Mouse (Mus musculus) heart, embryonic 13.5 days (tissue): ENCODE results near the gene Klf6. TPM values are rescaled to one million over a fixed set of nuclear protein-coding genes. Genes with fewer than 3 reads are reported as not detected.

ENCODE experiments used
- ATAC-seq: fragments of 200-750 bp; cut with Nextera tagmentation; 2 replicates; pipeline ENCODE4 v1.8.0; 2017; ENCODE audit warnings: moderate TSS enrichment; ENCODE audit not compliant: insufficient number of reproducible peaks, low FRiP score, low TSS enrichment; ENCODE audit errors: extremely low read depth
- H3K27ac ChIP-seq: fragments of 300-500 bp; sonication (generic); replicated peaks from 2 replicates; pipeline ENCODE4 v1.5.1; 2015; ENCODE audit warnings: moderate library complexity, mild to moderate bottlenecking, inconsistent platforms
- H3K27me3 ChIP-seq: fragments of 300-500 bp; sonication (generic); replicated peaks from 2 replicates; pipeline ENCODE4 v1.6.1; 2015; ENCODE audit warnings: mild to moderate bottlenecking, inconsistent platforms
- H3K36me3 ChIP-seq: fragments of 300-500 bp; sonication (generic); 2 replicates; pipeline ENCODE4 v1.6.1; 2015; ENCODE audit warnings: mild to moderate bottlenecking, inconsistent platforms
- H3K4me1 ChIP-seq: fragments of 300-500 bp; sonication (generic); 2 replicates; pipeline ENCODE4 v1.6.1; 2015; ENCODE audit warnings: inconsistent platforms
- H3K4me2 ChIP-seq: fragments of 300-500 bp; sonication (generic); 2 replicates; pipeline ENCODE4 v1.6.1; 2015; ENCODE audit warnings: inconsistent platforms, mild to moderate bottlenecking, moderate library complexity
- H3K4me3 ChIP-seq: fragments of 300-500 bp; sonication (generic); 2 replicates; pipeline ENCODE4 v1.5.1; 2015; ENCODE audit warnings: moderate library complexity, mild to moderate bottlenecking, inconsistent platforms
- H3K9ac ChIP-seq: fragments of 300-500 bp; sonication (generic); 2 replicates; pipeline ENCODE4 v1.6.1; 2015; ENCODE audit warnings: inconsistent platforms, mild to moderate bottlenecking, moderate library complexity
- H3K9me3 ChIP-seq: fragments of 300-500 bp; sonication (generic); 2 replicates; pipeline ENCODE4 v1.6.1; 2016; ENCODE audit warnings: inconsistent platforms
- WGBS: fragments of 180-500 bp; shearing (Covaris S2); methylation state at CpG from one replicate; pipeline ENCODE4 v1.1.7; 2015; ENCODE audit warnings: mixed read lengths; 5-methylcytosine and 5-hydroxymethylcytosine counted together
- polyA plus RNA-seq: library from polyadenylated mRNA; unstranded; fragments of >200 nt; fragmentation: Nextera tagmentation; extraction: Ambion mirVana; gene quantifications from 2 replicates; pipeline ENCODE4 v1.2.1, GENCODE M21; 2015

Gene Klf6
- 63.8 and 64.3 TPM in 2 replicates for polyA plus RNA-seq

DNA sequence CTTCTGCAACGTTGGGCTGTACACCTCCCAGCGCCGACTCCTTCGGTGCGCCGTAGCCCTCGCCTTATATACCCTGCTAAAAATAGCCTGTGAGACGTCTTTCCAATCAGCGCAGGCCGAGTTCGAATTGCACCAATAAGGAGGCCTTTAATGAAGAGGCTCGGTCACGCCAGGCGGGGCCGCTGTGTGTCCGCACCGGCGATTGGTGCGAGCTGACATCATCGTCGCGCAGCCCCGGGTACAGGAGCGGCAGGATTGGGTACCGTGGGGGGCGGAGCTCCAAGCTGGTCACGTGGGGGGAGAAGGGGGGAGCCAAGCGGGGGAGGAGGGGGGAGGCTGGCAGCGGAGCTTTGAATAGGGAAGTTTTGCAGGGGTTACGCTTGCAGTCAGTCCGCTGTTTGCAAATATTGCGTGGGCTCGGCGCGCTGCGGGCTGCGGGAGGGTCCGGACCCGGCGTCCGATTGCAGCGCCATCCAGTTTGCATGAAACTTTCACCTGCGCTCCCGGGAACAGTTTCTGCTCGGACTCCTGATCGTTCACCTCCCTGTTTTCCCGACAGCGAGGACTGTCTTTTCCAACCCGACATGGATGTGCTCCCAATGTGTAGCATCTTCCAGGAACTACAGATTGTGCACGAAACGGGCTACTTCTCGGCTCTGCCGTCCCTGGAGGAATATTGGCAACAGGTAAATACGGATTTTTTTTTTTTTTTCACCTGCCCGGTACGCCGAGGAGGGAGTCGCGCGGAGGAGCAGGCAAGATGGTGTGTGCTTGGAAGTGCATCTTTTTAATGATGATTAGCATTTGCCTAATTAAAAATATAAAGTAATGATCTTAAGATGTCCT, at the start of gene Klf6:
Gene Klf6 (plus strand): TSS at position 326 of the 846 bp plus-strand sequence.
- H3K27ac ChIP-seq, result peak within 1 kb of the TSS; percentile 99
- ATAC-seq, result peak; percentile 96
- no peaks in the 10 kb centered on the region for H3K27me3 ChIP-seq
- H3K4me1 ChIP-seq, result peaks cover 28% of the 10 kb centered on the region
- peak within 1 kb of the TSS; percentile 82 for H3K4me2 ChIP-seq
- peak within 1 kb of the TSS; percentile 98 for H3K9ac ChIP-seq
- H3K9me3 ChIP-seq, result no peaks in the 10 kb centered on the region
- peaks cover 18% of the 10 kb centered on the region for H3K36me3 ChIP-seq
- peak within 1 kb of the TSS; percentile 81 for H3K4me3 ChIP-seq
- WGBS, result under 1% methylated on average over 56 of the region's 60 CpGs

DNA sequence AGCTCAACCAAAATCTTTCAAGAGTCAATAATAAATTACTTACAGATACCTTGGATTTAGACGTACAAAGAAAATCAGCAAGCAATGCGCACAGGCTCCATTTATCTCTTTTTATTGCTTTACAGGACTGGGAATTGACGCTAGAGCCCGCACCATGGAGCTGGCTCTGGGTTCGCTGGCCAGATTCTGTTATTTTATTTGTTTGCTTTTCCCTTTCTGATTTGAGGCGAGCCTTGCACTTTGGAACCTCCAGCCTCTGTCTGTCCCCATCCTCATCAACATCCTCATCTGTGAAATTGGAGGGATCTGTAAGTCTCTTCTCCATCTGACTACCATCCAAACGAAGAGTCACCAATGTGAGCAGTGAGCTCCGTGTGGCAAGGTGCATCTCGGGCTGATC, 47.8 kb upstream of the Klf6 start:
- H3K9ac ChIP-seq, result no peak overlapping the region
- no peaks in the 10 kb centered on the region for H3K4me1 ChIP-seq
- no peak overlapping the region for H3K4me2 ChIP-seq
- H3K27ac ChIP-seq, result no peak overlapping the region
- H3K4me3 ChIP-seq, result no peak overlapping the region
- no peaks in the 10 kb centered on the region for H3K9me3 ChIP-seq
- 86% methylated on average over 9 of the region's 9 CpGs for WGBS
- no peaks in the 10 kb centered on the region for H3K27me3 ChIP-seq
- ATAC-seq, result no peak
- no peaks in the 10 kb centered on the region for H3K36me3 ChIP-seq

DNA sequence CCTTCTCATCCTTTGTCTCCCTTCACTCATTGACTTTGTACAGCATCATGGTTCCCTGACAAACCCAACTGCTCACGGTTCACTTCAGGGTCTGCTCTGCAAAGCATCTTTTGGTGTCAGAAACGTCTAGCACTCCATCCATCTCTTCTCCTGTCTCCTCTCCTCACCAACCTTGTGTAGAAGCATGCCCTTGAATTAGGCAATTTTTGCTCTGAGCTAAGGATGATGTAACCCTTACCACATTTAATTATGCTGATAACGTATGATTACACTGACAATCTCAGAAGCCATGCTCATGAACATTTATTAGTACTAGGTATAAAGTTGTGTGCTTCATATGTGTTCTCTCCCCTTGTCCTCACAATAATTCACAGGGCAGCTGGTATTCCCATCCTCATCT, 44.0 kb upstream of the Klf6 start:
- no peak overlapping the region for H3K4me3 ChIP-seq
- WGBS, result 66% methylated on average over 3 of the region's 3 CpGs
- no peaks in the 10 kb centered on the region for H3K27me3 ChIP-seq
- peaks cover 9% of the 10 kb centered on the region for H3K4me1 ChIP-seq
- no peak overlapping the region for H3K27ac ChIP-seq
- no peak overlapping the region for H3K9ac ChIP-seq
- H3K4me2 ChIP-seq, result no peak overlapping the region
- no peak for ATAC-seq
- no peaks in the 10 kb centered on the region for H3K36me3 ChIP-seq
- H3K9me3 ChIP-seq, result no peaks in the 10 kb centered on the region

DNA sequence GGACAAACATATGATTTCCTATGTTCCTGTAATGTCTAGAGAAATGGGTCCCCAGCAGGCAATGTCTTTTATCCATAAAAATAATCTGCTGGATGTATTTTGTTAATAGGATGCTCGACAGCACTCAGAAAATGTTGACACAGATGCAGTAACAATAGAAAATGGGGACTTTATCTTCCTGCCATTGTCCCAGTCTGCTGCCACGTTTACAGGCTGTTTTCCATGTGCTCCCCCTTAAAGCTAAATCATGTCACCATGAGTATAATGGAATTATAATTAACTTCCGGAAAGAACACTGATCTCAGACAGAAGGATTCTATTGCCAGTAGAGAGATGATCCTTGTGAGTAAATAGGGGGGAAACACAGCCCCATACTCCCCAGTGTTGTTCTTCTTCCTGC, 42.1 kb upstream of the Klf6 start:
- Histone ChIP-seq H3K27me3 (no peaks in the 10 kb centered on the region), H3K4me2 (no peak overlapping the region), H3K4me3 (no peak overlapping the region), H3K9ac (no peak overlapping the region), H3K9me3 (no peaks in the 10 kb centered on the region), H3K27ac (no peak overlapping the region), H3K36me3 (no peaks in the 10 kb centered on the region), H3K4me1 (peaks cover 21% of the 10 kb centered on the region)
- 58% methylated on average over 3 of the region's 3 CpGs for WGBS
- no peak for ATAC-seq

DNA sequence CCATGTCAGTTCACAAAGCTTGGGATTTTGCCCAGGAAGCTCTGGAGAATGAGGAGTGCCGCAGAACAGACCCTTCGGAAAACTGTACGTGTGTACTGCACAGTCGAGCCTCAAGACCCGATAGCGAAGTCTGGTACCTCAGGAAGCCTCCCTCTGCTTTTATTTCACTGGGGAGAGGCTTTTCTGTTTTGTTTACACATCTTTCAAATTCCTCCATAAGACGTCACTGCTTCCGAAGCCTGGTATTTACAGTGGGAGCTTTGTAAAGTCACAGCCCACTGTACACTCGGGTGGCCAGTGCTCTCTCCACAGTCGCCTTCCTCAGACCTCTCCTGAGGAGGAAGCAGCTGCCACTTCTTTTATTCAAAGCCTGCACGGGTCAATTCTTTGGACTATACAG, 38.7 kb upstream of the Klf6 start:
- peaks cover 46% of the 10 kb centered on the region for H3K4me1 ChIP-seq
- 39% methylated on average over 11 of the region's 11 CpGs for WGBS
- H3K27me3 ChIP-seq, result no peaks in the 10 kb centered on the region
- H3K9me3 ChIP-seq, result no peaks in the 10 kb centered on the region
- H3K27ac ChIP-seq, result peak overlapping the region; percentile 57
- H3K9ac ChIP-seq, result no peak overlapping the region
- peak overlapping the region; percentile 36 for H3K4me2 ChIP-seq
- no peak overlapping the region for H3K4me3 ChIP-seq
- H3K36me3 ChIP-seq, result no peaks in the 10 kb centered on the region
- no peak for ATAC-seq

DNA sequence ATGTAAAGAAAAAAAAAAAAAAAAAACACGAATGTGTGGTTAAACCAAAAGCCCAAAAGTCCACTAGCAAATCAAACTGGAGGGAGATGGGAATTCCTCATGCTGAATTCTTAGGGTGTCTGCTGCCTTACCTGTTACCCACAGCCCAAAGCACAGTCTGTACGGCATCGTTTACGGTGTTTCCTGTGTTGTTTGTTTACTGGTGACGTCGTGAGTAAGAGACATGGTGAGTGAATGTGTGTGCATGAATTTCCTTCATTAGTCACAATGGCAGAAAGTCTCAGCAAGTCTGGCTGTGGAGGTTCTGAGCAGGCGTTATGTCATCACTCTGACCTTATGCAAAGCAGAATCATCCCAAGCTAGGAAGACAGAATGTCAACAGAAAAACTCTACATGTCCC, 38.1 kb upstream of the Klf6 start:
- ATAC-seq, result no peak
- H3K4me2 ChIP-seq, result no peak overlapping the region
- H3K27ac ChIP-seq, result no peak overlapping the region

DNA sequence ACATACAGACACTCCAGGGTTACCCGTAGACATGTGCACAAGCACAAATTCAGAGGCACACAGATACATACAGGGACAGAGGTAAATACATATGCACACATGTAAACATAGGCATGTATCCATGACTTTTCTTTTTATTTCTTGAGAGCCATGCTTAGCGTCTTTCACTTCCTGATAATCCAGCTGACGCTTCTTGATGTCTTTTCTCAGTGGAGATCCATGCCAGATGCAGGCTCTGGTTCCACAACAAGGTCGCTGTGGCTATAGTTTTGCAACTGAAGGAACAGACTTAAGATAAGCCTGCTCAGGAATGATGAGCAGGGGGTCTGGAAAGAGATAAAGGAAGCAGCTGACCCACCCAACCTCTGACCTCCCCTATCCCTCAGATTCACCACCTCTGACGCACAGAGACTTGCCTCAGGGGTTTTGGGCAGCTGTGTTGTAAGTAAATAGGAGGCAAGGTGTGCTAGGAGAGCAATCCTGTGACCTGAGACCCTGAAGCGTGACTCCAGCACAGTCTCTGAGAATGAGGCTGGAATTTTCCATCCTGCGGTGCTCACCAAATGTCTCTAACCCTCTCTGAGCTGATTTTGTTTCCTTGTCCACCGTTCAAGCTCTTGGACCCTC, 37.0 kb upstream of the Klf6 start:
- Histone ChIP-seq H3K4me1 (peaks cover 44% of the 10 kb centered on the region), H3K4me2 (no peak overlapping the region), H3K9me3 (no peaks in the 10 kb centered on the region), H3K27ac (0 out of 2 replicates have a peak overlapping the region, but pooled peaks have one; percentile 26), H3K36me3 (no peaks in the 10 kb centered on the region), H3K27me3 (no peaks in the 10 kb centered on the region), H3K9ac (no peak overlapping the region), H3K4me3 (no peak overlapping the region)
- WGBS, result 40% methylated on average over 8 of the region's 8 CpGs
- ATAC-seq, result no peak

More for the DNA sequence above, 38.1 kb upstream of the Klf6 start:
- Histone ChIP-seq H3K36me3 (no peaks in the 10 kb centered on the region), H3K4me3 (no peak overlapping the region), H3K9ac (no peak overlapping the region), H3K27me3 (no peaks in the 10 kb centered on the region), H3K4me1 (peaks cover 46% of the 10 kb centered on the region), H3K9me3 (no peaks in the 10 kb centered on the region)
- 67% methylated on average over 7 of the region's 7 CpGs for WGBS

DNA sequence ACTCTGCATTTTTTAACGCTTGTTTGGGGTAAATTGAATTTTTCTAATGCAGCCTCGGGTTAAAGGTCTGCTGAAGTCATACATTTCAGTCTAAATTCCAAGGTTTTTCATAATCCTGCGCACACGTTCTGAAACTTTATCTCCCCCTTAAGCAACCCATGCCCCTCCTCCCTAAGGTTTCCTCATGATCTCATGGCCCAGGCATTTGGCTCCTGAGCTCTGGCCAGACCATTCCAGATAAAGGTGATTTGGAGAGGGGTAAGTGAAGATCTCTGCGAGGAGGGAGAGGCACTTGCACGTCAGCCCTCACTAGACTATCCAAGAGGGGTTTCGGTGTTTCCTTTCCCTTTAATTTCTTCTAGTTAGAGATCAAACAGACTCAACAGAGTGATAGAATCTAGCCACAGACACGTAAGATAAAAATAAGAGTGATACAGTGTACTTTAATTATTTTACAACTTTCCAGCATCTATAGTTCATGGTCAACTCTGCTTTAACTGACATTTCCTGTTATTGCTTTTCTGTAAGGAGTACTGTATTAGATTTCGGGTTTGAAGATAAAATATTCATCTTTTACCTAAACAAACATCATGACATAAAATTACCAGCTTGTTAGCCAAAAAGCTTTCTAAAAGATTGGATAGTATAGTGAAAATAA, 35.0 kb upstream of the Klf6 start:
- Histone ChIP-seq H3K9me3 (no peaks in the 10 kb centered on the region), H3K4me2 (peak overlapping the region; percentile 61), H3K27ac (peak overlapping the region; percentile 71), H3K27me3 (no peaks in the 10 kb centered on the region), H3K36me3 (no peaks in the 10 kb centered on the region), H3K9ac (peak overlapping the region; percentile 50; the same call in 1 of the 2 replicates), H3K4me1 (peaks cover 41% of the 10 kb centered on the region), H3K4me3 (peak overlapping the region; percentile 17; the same call in 1 of the 2 replicates)
- WGBS, result 13% methylated on average over 9 of the region's 9 CpGs
- ATAC-seq, result no peak

DNA sequence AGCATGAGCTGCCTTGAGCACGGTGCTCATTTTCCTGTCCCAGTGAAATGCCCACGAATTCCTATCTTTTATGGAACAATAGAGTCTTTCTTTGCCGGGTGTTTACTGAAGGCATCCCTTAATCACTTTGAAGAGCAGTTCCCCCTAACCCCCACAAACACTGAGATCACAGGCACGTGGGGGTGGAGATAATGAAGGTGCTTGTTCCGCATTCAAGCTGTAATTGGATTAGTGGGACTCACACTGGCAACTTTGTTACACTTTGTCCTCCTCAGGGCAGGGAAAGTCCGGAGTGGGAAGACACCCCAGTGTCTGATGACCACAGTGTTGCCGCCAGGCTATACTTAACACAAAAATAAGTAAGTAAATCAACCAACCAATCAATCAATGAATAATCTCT, 29.3 kb upstream of the Klf6 start:
- H3K4me1 ChIP-seq, result peaks cover 13% of the 10 kb centered on the region
- no peaks in the 10 kb centered on the region for H3K27me3 ChIP-seq
- 22% methylated on average over 7 of the region's 7 CpGs for WGBS
- H3K9me3 ChIP-seq, result no peaks in the 10 kb centered on the region
- no peak overlapping the region for H3K27ac ChIP-seq
- no peak for ATAC-seq
- no peak overlapping the region for H3K9ac ChIP-seq
- no peak overlapping the region for H3K4me2 ChIP-seq
- H3K36me3 ChIP-seq, result no peaks in the 10 kb centered on the region
- no peak overlapping the region for H3K4me3 ChIP-seq

DNA sequence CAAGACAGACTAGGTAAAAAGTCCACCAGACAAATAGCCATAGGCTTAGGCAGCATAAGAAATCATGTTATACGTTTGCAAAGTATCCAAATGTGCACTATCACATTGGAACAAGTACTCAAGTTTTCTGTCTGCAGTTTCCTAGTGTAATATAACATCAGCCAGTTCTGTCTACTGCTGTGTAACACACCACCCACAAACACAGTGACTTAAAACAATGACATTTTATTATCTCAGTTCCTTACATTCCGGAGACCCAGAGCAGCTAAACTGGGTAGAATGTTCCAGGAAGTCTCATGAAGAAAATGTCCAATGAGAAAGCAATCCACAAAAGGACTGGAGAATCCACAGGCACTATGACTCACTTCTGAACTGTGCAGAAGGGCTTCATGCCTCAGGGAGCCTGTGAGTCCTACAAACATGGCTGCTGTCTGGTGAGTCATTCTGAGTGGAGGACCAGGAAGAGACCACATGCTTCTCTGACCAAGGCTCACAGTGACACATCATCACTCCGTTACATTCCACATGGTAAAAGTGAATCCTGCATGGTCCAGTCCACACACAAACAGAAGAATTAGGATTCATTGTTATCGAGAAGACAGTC, 24.0 kb upstream of the Klf6 start:
- no peak for ATAC-seq
- Histone ChIP-seq H3K27ac (peak overlapping the region; percentile 60), H3K4me2 (no peak overlapping the region), H3K4me1 (peaks cover 17% of the 10 kb centered on the region; the same call in 1 of the 2 replicates), H3K36me3 (no peaks in the 10 kb centered on the region), H3K9me3 (no peaks in the 10 kb centered on the region), H3K27me3 (no peaks in the 10 kb centered on the region), H3K4me3 (no peak overlapping the region), H3K9ac (no peak overlapping the region)
- WGBS, result 55% methylated on average over 4 of the region's 4 CpGs

DNA sequence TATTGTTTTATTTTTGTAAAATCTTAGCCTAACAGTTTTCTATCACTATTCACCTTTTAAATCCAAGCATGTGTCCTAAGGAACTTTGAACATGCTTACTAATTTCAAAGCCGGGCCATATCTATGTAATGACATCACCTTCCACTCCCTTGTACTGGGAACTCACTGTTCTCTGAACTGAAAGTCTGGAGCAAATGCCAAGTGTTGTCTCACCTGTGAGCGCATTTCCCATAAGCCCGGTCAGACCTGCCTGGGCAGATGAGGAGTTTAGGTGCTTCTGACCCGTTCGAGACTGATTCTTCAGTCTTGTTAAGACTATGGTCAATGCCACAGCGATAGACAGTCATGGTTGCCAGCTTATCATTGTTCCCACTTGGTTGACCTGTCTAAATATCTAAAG, 19.9 kb upstream of the Klf6 start:
- Histone ChIP-seq H3K9me3 (no peaks in the 10 kb centered on the region), H3K9ac (no peak overlapping the region), H3K27me3 (no peaks in the 10 kb centered on the region), H3K4me2 (no peak overlapping the region), H3K27ac (no peak overlapping the region), H3K36me3 (no peaks in the 10 kb centered on the region), H3K4me1 (peaks cover 43% of the 10 kb centered on the region), H3K4me3 (no peak overlapping the region)
- 65% methylated on average over 6 of the region's 6 CpGs for WGBS
- ATAC-seq, result no peak
